Mouse (Mus musculus): ENCODE measurements around the gene Pde7b. TPM values are rescaled to one million over a fixed set of nuclear protein-coding genes. Genes with fewer than 3 reads are reported as not detected.

Pde7b gene
- polyA plus RNA-seq, 1 experiment from 2014 or later: 2.3 TPM

GRCm38 (mm10) chr10:20675321-20675720, 49.6 kb downstream of the Pde7b start:
- DNase-seq (ENCODE audit: low spot score) (no peak), ATAC-seq (ENCODE audit: low FRiP score, low TSS enrichment) (no peak)
- TF ChIP-seq EP300 (optimal IDR thresholded peaks at IDR 0.05): no peak
- Histone ChIP-seq H3K27me3 (ENCODE audit: control insufficient read depth, insufficient read depth, low read length) (no peaks in the 10 kb centered on the region), H3K4me3 (ENCODE audit: low read depth, low read length) (no peak overlapping the region), H3K36me3 (ENCODE audit: control insufficient read depth, insufficient read depth, low read length) (no peaks in the 10 kb centered on the region), H3K9me3 (ENCODE audit: control insufficient read depth, low read length) (no peaks in the 10 kb centered on the region), H3K9ac (ENCODE audit: low read length) (no peak overlapping the region), H3K4me2 (replicated peaks; ENCODE audit: low read depth) (no peak overlapping the region), H3K27ac (replicated peaks) (no peak overlapping the region), H3K4me1 (replicated peaks; ENCODE audit: control insufficient read depth, insufficient read depth) (no peaks in the 10 kb centered on the region)
- 21% methylated on average over 3 of the region's 3 CpGs for WGBS

GRCm38 (mm10) chr10:20673798-20674197, 51.1 kb downstream of the Pde7b start:
- H3K36me3 ChIP-seq (ENCODE audit: control insufficient read depth, insufficient read depth, low read length): no peaks in the 10 kb centered on the region
- 80% methylated on average over 4 of the region's 4 CpGs for whole genome bisulfite sequencing

GRCm38 (mm10) chr10:20672591-20672990, 52.3 kb downstream of the Pde7b start:
- Histone ChIP-seq H3K36me3 (ENCODE audit: control insufficient read depth, insufficient read depth, low read length) (no peaks in the 10 kb centered on the region), H3K4me1 (replicated peaks; ENCODE audit: control insufficient read depth, insufficient read depth) (no peaks in the 10 kb centered on the region), H3K27ac (replicated peaks) (no peak overlapping the region), H3K4me2 (replicated peaks; ENCODE audit: low read depth) (no peak overlapping the region), H3K4me3 (ENCODE audit: low read depth, low read length) (no peak overlapping the region), H3K9ac (ENCODE audit: low read length) (no peak overlapping the region), H3K9me3 (ENCODE audit: control insufficient read depth, low read length) (no peaks in the 10 kb centered on the region), H3K27me3 (ENCODE audit: control insufficient read depth, insufficient read depth, low read length) (no peaks in the 10 kb centered on the region)
- TF ChIP-seq EP300 (optimal IDR thresholded peaks at IDR 0.05) (no peak), CTCF (IDR thresholded peaks at IDR 0.05; ENCODE audit: low read depth) (no peak)
- DNase-seq (ENCODE audit: low spot score): no peak
- ATAC-seq (ENCODE audit: low FRiP score, low TSS enrichment): no peak
- 70% methylated on average over 11 of the region's 11 CpGs for WGBS

More at GRCm38 (mm10) chr10:20673798-20674197, 51.1 kb downstream of the Pde7b start:
- no peak for DNase-seq (ENCODE audit: low spot score)
- no peak for TF ChIP-seq CTCF (IDR thresholded peaks at IDR 0.05; ENCODE audit: low read depth)
- TF ChIP-seq EP300 (optimal IDR thresholded peaks at IDR 0.05): no peak
- Histone ChIP-seq H3K27me3 (ENCODE audit: control insufficient read depth, insufficient read depth, low read length) (no peaks in the 10 kb centered on the region), H3K4me1 (replicated peaks; ENCODE audit: control insufficient read depth, insufficient read depth) (no peaks in the 10 kb centered on the region), H3K27ac (replicated peaks) (no peak overlapping the region), H3K9me3 (ENCODE audit: control insufficient read depth, low read length) (no peaks in the 10 kb centered on the region), H3K4me2 (replicated peaks; ENCODE audit: low read depth) (no peak overlapping the region), H3K9ac (ENCODE audit: low read length) (no peak overlapping the region), H3K4me3 (ENCODE audit: low read depth, low read length) (no peak overlapping the region)
- ATAC-seq (ENCODE audit: low FRiP score, low TSS enrichment): no peak

GRCm38 (mm10) chr10:20671621-20672020, 53.3 kb downstream of the Pde7b start:
- Histone ChIP-seq H3K9ac (ENCODE audit: low read length) (no peak overlapping the region), H3K27ac (replicated peaks) (no peak overlapping the region), H3K9me3 (ENCODE audit: control insufficient read depth, low read length) (no peaks in the 10 kb centered on the region), H3K4me3 (ENCODE audit: low read depth, low read length) (no peak overlapping the region), H3K4me2 (replicated peaks; ENCODE audit: low read depth) (no peak overlapping the region), H3K4me1 (replicated peaks; ENCODE audit: control insufficient read depth, insufficient read depth) (no peaks in the 10 kb centered on the region), H3K36me3 (ENCODE audit: control insufficient read depth, insufficient read depth, low read length) (no peaks in the 10 kb centered on the region), H3K27me3 (ENCODE audit: control insufficient read depth, insufficient read depth, low read length) (no peaks in the 10 kb centered on the region)
- TF ChIP-seq CTCF (IDR thresholded peaks at IDR 0.05; ENCODE audit: low read depth): no peak
- no peak for TF ChIP-seq EP300 (optimal IDR thresholded peaks at IDR 0.05)
- 22% methylated on average over 5 of the region's 5 CpGs for WGBS
- DNase-seq (ENCODE audit: low spot score): no peak
- ATAC-seq (ENCODE audit: low FRiP score, low TSS enrichment): no peak

GRCm38 (mm10) chr10:20670541-20670940, 54.3 kb downstream of the Pde7b start:
- Histone ChIP-seq H3K9me3 (ENCODE audit: control insufficient read depth, low read length) (no peaks in the 10 kb centered on the region), H3K4me1 (replicated peaks; ENCODE audit: control insufficient read depth, insufficient read depth) (no peaks in the 10 kb centered on the region), H3K4me3 (ENCODE audit: low read depth, low read length) (no peak overlapping the region), H3K4me2 (replicated peaks; ENCODE audit: low read depth) (no peak overlapping the region), H3K36me3 (ENCODE audit: control insufficient read depth, insufficient read depth, low read length) (no peaks in the 10 kb centered on the region), H3K27me3 (ENCODE audit: control insufficient read depth, insufficient read depth, low read length) (no peaks in the 10 kb centered on the region), H3K9ac (ENCODE audit: low read length) (no peak overlapping the region), H3K27ac (replicated peaks) (no peak overlapping the region)
- ATAC-seq (ENCODE audit: low FRiP score, low TSS enrichment) (no peak), DNase-seq (ENCODE audit: low spot score) (no peak)
- WGBS: 86% methylated on average over 8 of the region's 8 CpGs
- TF ChIP-seq CTCF (IDR thresholded peaks at IDR 0.05; ENCODE audit: low read depth) (no peak), EP300 (optimal IDR thresholded peaks at IDR 0.05) (no peak)

GRCm38 (mm10) chr10:20669467-20669866, 55.4 kb downstream of the Pde7b start:
- DNase-seq (ENCODE audit: low spot score) (peak; percentile 18), ATAC-seq (ENCODE audit: low FRiP score, low TSS enrichment) (0 out of 2 replicates have a peak, but pooled peaks have one; percentile 12)
- 65% methylated on average over 10 of the region's 10 CpGs for WGBS
- Histone ChIP-seq H3K4me2 (replicated peaks; ENCODE audit: low read depth) (no peak overlapping the region), H3K4me1 (replicated peaks; ENCODE audit: control insufficient read depth, insufficient read depth) (no peaks in the 10 kb centered on the region), H3K4me3 (ENCODE audit: low read depth, low read length) (no peak overlapping the region), H3K27me3 (ENCODE audit: control insufficient read depth, insufficient read depth, low read length) (no peaks in the 10 kb centered on the region), H3K36me3 (ENCODE audit: control insufficient read depth, insufficient read depth, low read length) (no peaks in the 10 kb centered on the region), H3K27ac (replicated peaks) (no peak overlapping the region), H3K9me3 (ENCODE audit: control insufficient read depth, low read length) (no peaks in the 10 kb centered on the region), H3K9ac (ENCODE audit: low read length) (no peak overlapping the region)
- TF ChIP-seq CTCF (IDR thresholded peaks at IDR 0.05; ENCODE audit: low read depth): no peak
- TF ChIP-seq EP300 (optimal IDR thresholded peaks at IDR 0.05): no peak
